Mouse (Mus musculus): ENCODE data around the gene Gm11213. TPM values are rescaled to one million over a fixed set of nuclear protein-coding genes. Genes with fewer than 3 reads are reported as not detected.

The Gm11213 gene
- total RNA-seq (2014; rRNA removed) (not detected in 2 replicates), polyA plus RNA-seq (2015; fragmentation: Nextera tagmentation; extraction: Ambion mirVana) (not detected in 2 replicates)

DNA sequence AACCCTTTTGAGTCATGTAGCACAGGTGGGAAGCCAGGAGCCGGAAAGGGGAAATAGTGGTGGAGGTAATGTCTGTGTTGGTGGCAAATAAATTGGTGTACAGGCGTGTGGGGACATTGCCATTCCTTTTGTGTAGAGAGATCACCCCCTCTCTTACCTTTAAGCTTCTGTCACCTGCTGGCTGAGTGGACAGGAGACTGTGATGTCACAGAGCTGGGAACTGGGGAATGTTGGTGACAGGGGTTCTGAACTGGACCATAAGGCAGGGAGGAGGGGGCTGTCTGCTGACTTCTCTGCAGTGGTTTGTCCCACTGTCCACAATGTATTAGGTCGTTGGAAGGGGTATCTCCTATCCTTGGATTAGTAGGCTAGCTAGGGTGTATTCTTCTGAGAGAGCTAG, at the start of gene Gm11213:
TSS of gene Gm11213 (minus strand) at position 317 of the 400 bp plus-strand sequence.
- DNase-seq (ENCODE audit: low spot score) = no peak
- 76% methylated on average over 3 of the region's 3 CpGs for WGBS
- no peak within 1 kb of the TSS for H3K9ac ChIP-seq (replicated peaks; ENCODE audit: low read length)

GRCm38 (mm10) chr4:63654381-63654780, 49.3 kb upstream of the Gm11213 start:
- DNase-seq (ENCODE audit: low spot score) = no peak
- H3K9me3 ChIP-seq (ENCODE audit: low read length) = no peaks in the 10 kb centered on the region
- H3K4me2 ChIP-seq (ENCODE audit: low read depth, low read length) = no peak overlapping the region
- H3K4me1 ChIP-seq (ENCODE audit: insufficient read depth, low read length) = no peaks in the 10 kb centered on the region
- ATAC-seq = no peak
- peak; percentile 51 for TF ChIP-seq CTCF (IDR thresholded peaks at IDR 0.05; ENCODE audit: low read depth)
- WGBS = 81% methylated on average over 1 of the region's 1 CpGs
- no peaks in the 10 kb centered on the region for H3K36me3 ChIP-seq (ENCODE audit: insufficient read depth, low read length)
- no peak overlapping the region for H3K27ac ChIP-seq
- no peak overlapping the region for H3K4me3 ChIP-seq (ENCODE audit: low read length)
- H3K9ac ChIP-seq (replicated peaks; ENCODE audit: low read length) = no peak overlapping the region
- no peaks in the 10 kb centered on the region for H3K27me3 ChIP-seq (ENCODE audit: insufficient read depth, low read length)

More for the DNA sequence above, at the start of gene Gm11213:
- no peaks in the 10 kb centered on the region for H3K4me1 ChIP-seq (ENCODE audit: insufficient read depth, low read length)
- no peak within 1 kb of the TSS for H3K4me3 ChIP-seq (ENCODE audit: low read length)
- H3K27ac ChIP-seq = no peak within 1 kb of the TSS
- TF ChIP-seq CTCF (IDR thresholded peaks at IDR 0.05; ENCODE audit: low read depth) = no peak
- H3K4me2 ChIP-seq (ENCODE audit: low read depth, low read length) = no peak within 1 kb of the TSS
- ATAC-seq = no peak
- no peaks in the 10 kb centered on the region for H3K36me3 ChIP-seq (ENCODE audit: insufficient read depth, low read length)
- no peaks in the 10 kb centered on the region for H3K9me3 ChIP-seq (ENCODE audit: low read length)
- H3K27me3 ChIP-seq (ENCODE audit: insufficient read depth, low read length) = no peaks in the 10 kb centered on the region

DNA sequence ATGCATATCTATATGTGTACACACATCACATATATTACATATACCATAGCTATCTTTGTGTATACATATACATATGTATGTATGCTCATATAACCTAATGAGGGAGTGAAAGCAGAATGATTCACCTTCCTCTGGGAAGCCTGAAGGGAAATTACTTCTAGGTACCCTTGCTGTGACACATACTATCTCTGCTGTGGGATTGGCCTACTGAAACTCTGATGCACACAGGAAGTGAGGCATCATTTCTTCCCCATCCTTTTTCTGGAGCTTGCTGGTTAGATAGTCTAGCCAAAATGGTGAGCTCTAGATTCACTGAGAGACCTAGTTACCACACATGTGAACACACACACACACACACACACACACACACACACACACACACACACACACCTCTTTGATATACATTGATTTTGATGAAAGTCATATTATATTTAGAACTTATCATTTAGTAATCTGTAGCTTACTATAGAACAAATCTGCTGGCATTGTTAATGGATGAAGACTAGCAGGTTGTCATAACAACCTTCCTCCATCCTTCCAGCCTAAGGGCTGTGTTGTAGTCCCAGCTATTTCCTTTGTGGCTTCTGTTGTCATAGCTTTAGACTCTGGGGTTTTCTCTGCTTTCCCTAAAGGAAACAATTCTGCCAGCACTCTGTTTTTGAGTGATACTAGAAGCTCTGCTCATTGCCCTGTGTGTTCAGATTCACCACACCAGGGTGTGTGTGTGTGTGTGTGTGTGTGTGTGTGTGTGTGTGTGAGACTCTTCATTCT, 39.1 kb upstream of the Gm11213 start:
- Histone ChIP-seq H3K36me3 (ENCODE audit: insufficient read depth, low read length) (no peaks in the 10 kb centered on the region), H3K4me3 (ENCODE audit: low read length) (no peak overlapping the region), H3K9ac (replicated peaks; ENCODE audit: low read length) (no peak overlapping the region), H3K27me3 (ENCODE audit: insufficient read depth, low read length) (no peaks in the 10 kb centered on the region), H3K4me1 (ENCODE audit: insufficient read depth, low read length) (no peaks in the 10 kb centered on the region), H3K27ac (no peak overlapping the region), H3K9me3 (ENCODE audit: low read length) (no peaks in the 10 kb centered on the region), H3K4me2 (ENCODE audit: low read depth, low read length) (no peak overlapping the region)
- DNase-seq (ENCODE audit: low spot score) (no peak), ATAC-seq (no peak)
- no peak for TF ChIP-seq CTCF (IDR thresholded peaks at IDR 0.05; ENCODE audit: low read depth)

- ATAC-seq (no peak), DNase-seq (ENCODE audit: low spot score) (no peak)
- H3K4me3 ChIP-seq (ENCODE audit: low read length) = no peak overlapping the region
- no peaks in the 10 kb centered on the region for H3K4me1 ChIP-seq (ENCODE audit: insufficient read depth, low read length)
- H3K4me2 ChIP-seq (ENCODE audit: low read depth, low read length) = no peak overlapping the region
- 81% methylated on average over 2 of the region's 2 CpGs for WGBS
- TF ChIP-seq CTCF (IDR thresholded peaks at IDR 0.05; ENCODE audit: low read depth) = no peak
- no peak overlapping the region for H3K27ac ChIP-seq
- no peaks in the 10 kb centered on the region for H3K36me3 ChIP-seq (ENCODE audit: insufficient read depth, low read length)
- no peak overlapping the region for H3K9ac ChIP-seq (replicated peaks; ENCODE audit: low read length)
- no peaks in the 10 kb centered on the region for H3K27me3 ChIP-seq (ENCODE audit: insufficient read depth, low read length)
- no peaks in the 10 kb centered on the region for H3K9me3 ChIP-seq (ENCODE audit: low read length)
These were observed 34.8 kb upstream of the Gm11213 start for GRCm38 (mm10) chr4:63639842-63640241.

GRCm38 (mm10) chr4:63638603-63639002, 33.5 kb upstream of the Gm11213 start:
- Histone ChIP-seq H3K36me3 (ENCODE audit: insufficient read depth, low read length) (no peaks in the 10 kb centered on the region), H3K4me2 (ENCODE audit: low read depth, low read length) (no peak overlapping the region), H3K9ac (replicated peaks; ENCODE audit: low read length) (no peak overlapping the region), H3K27ac (no peak overlapping the region), H3K9me3 (ENCODE audit: low read length) (no peaks in the 10 kb centered on the region), H3K4me1 (ENCODE audit: insufficient read depth, low read length) (no peaks in the 10 kb centered on the region), H3K4me3 (ENCODE audit: low read length) (no peak overlapping the region), H3K27me3 (ENCODE audit: insufficient read depth, low read length) (no peaks in the 10 kb centered on the region)
- no peak for TF ChIP-seq CTCF (IDR thresholded peaks at IDR 0.05; ENCODE audit: low read depth)
- ATAC-seq (no peak), DNase-seq (ENCODE audit: low spot score) (no peak)
- WGBS = 59% methylated on average over 1 of the region's 1 CpGs

DNA sequence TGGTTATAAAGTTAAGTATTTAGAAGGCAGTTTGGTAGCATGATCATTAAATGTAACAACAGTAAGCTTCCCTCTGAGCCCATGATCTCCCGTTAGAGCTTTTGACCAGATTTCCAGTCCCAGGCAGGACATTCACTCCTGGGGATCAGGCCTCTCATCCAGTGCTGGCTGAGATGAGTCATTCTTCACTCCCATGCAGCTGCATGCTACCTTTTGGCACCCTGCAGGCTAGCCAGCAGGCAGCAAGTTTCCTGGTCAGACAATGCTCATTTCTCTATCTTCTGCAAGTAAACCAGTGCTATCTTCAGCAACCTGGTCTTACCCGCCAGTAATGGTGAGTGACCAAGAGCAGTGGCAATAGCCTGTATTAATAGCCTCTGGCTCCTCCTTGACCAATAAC, 28.1 kb upstream of the Gm11213 start:
- H3K27ac ChIP-seq = no peak overlapping the region
- ATAC-seq = no peak
- no peak overlapping the region for H3K4me3 ChIP-seq (ENCODE audit: low read length)
- H3K9ac ChIP-seq (replicated peaks; ENCODE audit: low read length) = no peak overlapping the region
- 93% methylated on average over 2 of the region's 2 CpGs for WGBS
- no peak for DNase-seq (ENCODE audit: low spot score)
- no peaks in the 10 kb centered on the region for H3K27me3 ChIP-seq (ENCODE audit: insufficient read depth, low read length)
- H3K36me3 ChIP-seq (ENCODE audit: insufficient read depth, low read length) = no peaks in the 10 kb centered on the region
- H3K4me2 ChIP-seq (ENCODE audit: low read depth, low read length) = no peak overlapping the region
- no peaks in the 10 kb centered on the region for H3K9me3 ChIP-seq (ENCODE audit: low read length)
- no peak for TF ChIP-seq CTCF (IDR thresholded peaks at IDR 0.05; ENCODE audit: low read depth)
- H3K4me1 ChIP-seq (ENCODE audit: insufficient read depth, low read length) = no peaks in the 10 kb centered on the region

DNA sequence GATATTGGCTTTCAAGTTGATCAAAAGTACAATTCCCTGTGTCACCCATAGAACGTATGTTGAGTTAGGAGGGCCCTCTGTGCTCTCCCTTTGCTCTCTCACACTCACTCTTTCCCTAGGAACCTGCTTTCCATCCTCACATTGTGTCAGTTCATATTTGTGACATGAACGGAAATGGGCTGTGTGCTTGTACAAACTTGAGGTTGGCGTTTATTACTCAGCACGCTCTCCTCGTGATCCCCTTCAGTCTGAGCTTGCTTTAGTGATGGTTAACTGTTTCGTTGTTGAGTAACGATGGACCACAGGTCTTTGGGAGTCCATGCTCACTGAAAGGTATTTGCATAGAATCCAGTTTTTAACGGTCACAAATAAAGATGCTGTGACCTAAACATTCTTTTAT, 22.1 kb upstream of the Gm11213 start:
- ATAC-seq (no peak), DNase-seq (ENCODE audit: low spot score) (no peak)
- Histone ChIP-seq H3K4me2 (ENCODE audit: low read depth, low read length) (no peak overlapping the region), H3K4me3 (ENCODE audit: low read length) (no peak overlapping the region), H3K27me3 (ENCODE audit: insufficient read depth, low read length) (no peaks in the 10 kb centered on the region), H3K36me3 (ENCODE audit: insufficient read depth, low read length) (no peaks in the 10 kb centered on the region), H3K4me1 (ENCODE audit: insufficient read depth, low read length) (no peaks in the 10 kb centered on the region), H3K9ac (replicated peaks; ENCODE audit: low read length) (no peak overlapping the region), H3K9me3 (ENCODE audit: low read length) (no peaks in the 10 kb centered on the region), H3K27ac (no peak overlapping the region)
- TF ChIP-seq CTCF (IDR thresholded peaks at IDR 0.05; ENCODE audit: low read depth) = no peak
- WGBS = 85% methylated on average over 8 of the region's 8 CpGs
